Mouse (Mus musculus): ENCODE results near the gene Uba52. TPM values are rescaled to one million over a fixed set of nuclear protein-coding genes. Genes with fewer than 3 reads are reported as not detected.
A peak's percentile ranks its signal among the peaks of the same experiment; 100 is the strongest.
"Not testable (repeated sequence)": the region's sequence is repeated elsewhere in the genome, so short reads cannot be mapped to it uniquely, and the experiment has no call there.

Gene Uba52
- polyA plus RNA-seq, 1 experiment from 2014 or later, result 1,091 TPM

DNA sequence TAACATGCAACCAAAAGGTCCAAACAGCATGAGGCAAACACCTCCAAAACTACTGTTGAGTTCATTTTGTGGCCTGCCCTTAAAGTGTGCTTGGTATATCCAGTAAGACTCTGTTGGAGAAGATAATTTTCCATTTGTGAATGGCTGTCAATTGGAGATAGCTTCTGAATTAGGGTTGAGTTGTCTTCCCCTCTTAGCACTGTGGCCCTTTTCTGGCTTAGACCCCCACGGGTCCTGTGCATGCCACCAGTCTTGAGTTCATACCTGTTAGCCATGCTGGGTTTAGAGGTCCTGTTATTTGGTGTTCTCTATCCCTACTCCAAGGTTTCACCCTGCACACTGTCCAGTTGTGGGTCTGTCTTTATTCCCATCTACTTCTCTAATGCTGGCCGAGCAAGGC lies 1.2 kb upstream of the Uba52 start:
- Histone ChIP-seq H3K36me3 (ENCODE audit: control insufficient read depth, insufficient read depth, low read length) (peaks cover 46% of the 10 kb centered on the region), H3K27me3 (replicated peaks; ENCODE audit: control insufficient read depth, insufficient read depth, low read length) (no peaks in the 10 kb centered on the region), H3K4me3 (ENCODE audit: low read depth, low read length) (no peak overlapping the region), H3K4me1 (ENCODE audit: control insufficient read depth, insufficient read depth, low read length) (peaks cover 7% of the 10 kb centered on the region), H3K9ac (ENCODE audit: low read depth, low read length) (no peak overlapping the region), H3K9me3 (ENCODE audit: control insufficient read depth, low read length) (no peaks in the 10 kb centered on the region), H3K27ac (replicated peaks; ENCODE audit: low read depth, low read length) (no peak overlapping the region), H3K4me2 (ENCODE audit: low read depth, low read length) (0 out of 2 replicates have a peak overlapping the region, but pooled peaks have one; percentile 97)
- DNase-seq (ENCODE audit: low spot score) (no peak), ATAC-seq (ENCODE audit: low read depth) (no peak)
- 91% methylated on average over 2 of the region's 2 CpGs for WGBS

DNA sequence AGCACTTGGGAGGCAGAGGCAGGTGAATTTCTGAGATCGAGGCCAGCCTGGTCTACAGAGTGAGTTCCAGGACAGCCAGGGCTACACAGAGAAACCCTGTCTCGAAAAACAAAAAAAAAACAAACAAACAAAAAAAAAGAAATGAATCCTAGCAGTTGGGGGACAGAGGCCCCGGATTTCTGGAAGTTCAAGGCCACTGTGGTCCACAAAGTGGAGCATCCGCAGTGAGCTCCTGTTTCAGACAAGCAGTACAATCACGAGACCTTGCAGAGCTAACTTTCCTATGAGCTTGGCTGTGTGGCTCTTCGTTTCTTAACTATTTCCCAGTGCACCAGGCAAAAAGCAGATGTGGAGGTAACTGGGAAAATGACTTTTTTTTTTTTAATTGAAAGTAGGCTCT lies 573 bp upstream of the Uba52 start:
- Histone ChIP-seq H3K4me3 (ENCODE audit: low read depth, low read length) (peak overlapping the region; percentile 97), H3K4me2 (ENCODE audit: low read depth, low read length) (peak overlapping the region; percentile 97), H3K36me3 (ENCODE audit: control insufficient read depth, insufficient read depth, low read length) (peaks cover 42% of the 10 kb centered on the region)
- ATAC-seq (ENCODE audit: low read depth); H3K27me3 ChIP-seq (replicated peaks; ENCODE audit: control insufficient read depth, insufficient read depth, low read length); H3K27ac ChIP-seq (replicated peaks; ENCODE audit: low read depth, low read length); H3K9ac ChIP-seq (ENCODE audit: low read depth, low read length); H3K4me1 ChIP-seq (ENCODE audit: control insufficient read depth, insufficient read depth, low read length); DNase-seq (ENCODE audit: low spot score); H3K9me3 ChIP-seq (ENCODE audit: control insufficient read depth, low read length): not testable (repeated sequence)
- 84% methylated on average over 6 of the region's 6 CpGs for WGBS

DNA sequence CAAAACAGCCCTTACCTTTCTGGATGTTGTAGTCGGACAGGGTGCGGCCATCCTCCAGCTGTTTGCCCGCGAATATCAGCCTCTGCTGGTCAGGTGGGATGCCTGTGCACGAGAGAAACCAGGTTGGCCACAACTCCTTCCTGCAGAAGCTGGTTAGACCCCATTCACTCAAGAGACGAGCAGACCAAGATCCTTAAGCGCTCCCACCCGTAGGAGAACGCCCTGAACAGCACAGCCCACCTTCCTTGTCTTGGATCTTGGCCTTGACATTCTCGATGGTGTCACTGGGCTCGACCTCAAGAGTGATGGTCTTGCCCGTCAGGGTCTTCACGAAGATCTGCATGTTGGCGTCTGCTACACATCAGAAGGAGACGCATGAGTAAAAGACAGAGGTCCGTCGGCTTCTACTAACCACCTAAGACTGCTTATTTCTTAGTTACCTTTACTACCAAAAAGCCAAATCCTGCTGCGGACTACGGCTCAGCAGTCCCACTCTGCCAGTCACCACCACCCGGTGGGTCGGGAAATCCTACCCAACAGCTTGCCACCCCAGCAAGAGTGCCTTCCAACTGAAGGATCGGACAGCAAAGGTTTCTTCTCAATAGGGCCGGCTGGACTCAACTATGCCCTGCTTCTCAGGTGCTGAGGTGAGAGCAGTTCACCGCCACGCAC lies 1.2 kb downstream of the Uba52 start:
- DNase-seq (ENCODE audit: low spot score) (no peak), ATAC-seq (ENCODE audit: low read depth) (no peak)
- Histone ChIP-seq H3K9me3 (ENCODE audit: control insufficient read depth, low read length) (no peaks in the 10 kb centered on the region), H3K4me3 (ENCODE audit: low read depth, low read length) (peak overlapping the region; percentile 97), H3K4me1 (ENCODE audit: control insufficient read depth, insufficient read depth, low read length) (peaks cover 22% of the 10 kb centered on the region), H3K27me3 (replicated peaks; ENCODE audit: control insufficient read depth, insufficient read depth, low read length) (no peaks in the 10 kb centered on the region), H3K27ac (replicated peaks; ENCODE audit: low read depth, low read length) (peak overlapping the region; percentile 96), H3K9ac (ENCODE audit: low read depth, low read length) (peak overlapping the region; percentile 99), H3K4me2 (ENCODE audit: low read depth, low read length) (peak overlapping the region; percentile 97), H3K36me3 (ENCODE audit: control insufficient read depth, insufficient read depth, low read length) (peaks cover 33% of the 10 kb centered on the region)
- WGBS, result 8% methylated on average over 25 of the region's 25 CpGs

DNA sequence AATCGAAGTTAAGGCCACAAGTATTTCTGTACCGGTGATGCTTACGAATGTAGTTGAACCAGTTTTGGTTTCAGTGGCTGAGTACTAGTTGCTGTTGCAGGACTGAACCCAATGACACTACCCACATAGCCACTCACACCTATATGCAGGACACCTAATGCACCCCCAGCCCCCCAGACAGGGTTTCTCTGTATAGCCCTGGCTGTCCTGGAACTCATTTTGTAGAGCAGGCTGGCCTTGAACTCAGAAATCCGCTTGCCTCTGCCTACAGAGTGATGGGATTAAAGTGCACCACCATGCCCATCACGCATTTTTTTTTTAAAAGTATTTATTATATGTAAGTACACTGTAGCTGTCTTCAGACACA lies 3.6 kb downstream of the Uba52 start:
- peaks cover 14% of the 10 kb centered on the region for H3K27me3 ChIP-seq (replicated peaks; ENCODE audit: control insufficient read depth, insufficient read depth, low read length)
- H3K27ac ChIP-seq (replicated peaks; ENCODE audit: low read depth, low read length), result peak overlapping the region; percentile 87
- no peak overlapping the region for H3K4me3 ChIP-seq (ENCODE audit: low read depth, low read length)
- H3K36me3 ChIP-seq (ENCODE audit: control insufficient read depth, insufficient read depth, low read length), result peaks cover 31% of the 10 kb centered on the region
- no peak for DNase-seq (ENCODE audit: low spot score)
- H3K4me2 ChIP-seq (ENCODE audit: low read depth, low read length), result peak overlapping the region; percentile 63; the same call in 1 of the 2 replicates
- no peak overlapping the region for H3K9ac ChIP-seq (ENCODE audit: low read depth, low read length)
- no peaks in the 10 kb centered on the region for H3K9me3 ChIP-seq (ENCODE audit: control insufficient read depth, low read length)
- 55% methylated on average over 5 of the region's 5 CpGs for WGBS
- peaks cover 33% of the 10 kb centered on the region for H3K4me1 ChIP-seq (ENCODE audit: control insufficient read depth, insufficient read depth, low read length)
- ATAC-seq (ENCODE audit: low read depth), result no peak

DNA sequence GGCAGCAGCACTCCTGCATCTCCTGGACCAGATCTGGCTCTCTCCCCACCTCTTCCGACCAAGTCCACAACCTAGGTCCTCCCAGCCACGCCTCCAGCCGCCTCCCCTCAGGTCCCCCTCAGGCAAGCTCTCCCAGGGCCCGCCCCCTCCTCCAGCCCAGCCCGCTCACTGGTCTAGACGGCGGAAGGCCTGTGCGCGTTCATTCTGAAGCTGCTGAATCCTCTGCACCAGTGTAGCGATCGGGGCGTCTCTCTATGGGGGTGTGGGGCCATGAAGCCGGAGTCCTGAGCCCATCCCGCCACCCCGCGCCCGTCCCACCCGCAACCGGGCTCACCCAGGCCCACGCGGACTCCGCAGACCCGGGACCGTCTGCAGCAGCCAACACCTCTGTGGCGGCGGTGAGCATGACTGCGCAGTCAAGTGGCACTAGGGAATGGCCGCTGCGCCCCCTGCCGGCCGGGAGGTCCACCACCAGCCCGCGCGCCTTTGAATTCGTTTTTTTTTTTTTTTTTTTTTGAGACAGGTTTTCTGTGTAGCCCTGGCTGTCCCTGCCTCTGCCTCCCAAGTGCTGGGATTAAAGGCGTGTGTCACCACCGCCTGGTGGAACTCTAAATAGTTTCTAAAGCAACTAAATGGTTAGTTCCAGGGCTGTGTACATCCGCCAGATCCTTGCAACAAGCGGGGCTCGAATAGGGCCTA lies 4.1 kb downstream of the Uba52 start, which contains the start of gene Rex1bd:
TSS of gene Rex1bd (minus strand) at position 425 of the 699 bp plus-strand sequence.
- H3K27me3 ChIP-seq (replicated peaks; ENCODE audit: control insufficient read depth, insufficient read depth, low read length), result peaks cover 19% of the 10 kb centered on the region
- H3K4me3 ChIP-seq (ENCODE audit: low read depth, low read length), result peak within 1 kb of the TSS; percentile 59
- peak within 1 kb of the TSS; percentile 81 for H3K9ac ChIP-seq (ENCODE audit: low read depth, low read length)
- peak within 1 kb of the TSS; percentile 87 for H3K27ac ChIP-seq (replicated peaks; ENCODE audit: low read depth, low read length)
- peaks cover 35% of the 10 kb centered on the region for H3K4me1 ChIP-seq (ENCODE audit: control insufficient read depth, insufficient read depth, low read length)
- DNase-seq (ENCODE audit: low spot score) (peak; percentile 97), ATAC-seq (ENCODE audit: low read depth) (peak; percentile 86)
- H3K9me3 ChIP-seq (ENCODE audit: control insufficient read depth, low read length), result no peaks in the 10 kb centered on the region
- peak within 1 kb of the TSS; percentile 63 for H3K4me2 ChIP-seq (ENCODE audit: low read depth, low read length)
- WGBS, result 2% methylated on average over 31 of the region's 40 CpGs
- H3K36me3 ChIP-seq (ENCODE audit: control insufficient read depth, insufficient read depth, low read length), result peaks cover 30% of the 10 kb centered on the region

DNA sequence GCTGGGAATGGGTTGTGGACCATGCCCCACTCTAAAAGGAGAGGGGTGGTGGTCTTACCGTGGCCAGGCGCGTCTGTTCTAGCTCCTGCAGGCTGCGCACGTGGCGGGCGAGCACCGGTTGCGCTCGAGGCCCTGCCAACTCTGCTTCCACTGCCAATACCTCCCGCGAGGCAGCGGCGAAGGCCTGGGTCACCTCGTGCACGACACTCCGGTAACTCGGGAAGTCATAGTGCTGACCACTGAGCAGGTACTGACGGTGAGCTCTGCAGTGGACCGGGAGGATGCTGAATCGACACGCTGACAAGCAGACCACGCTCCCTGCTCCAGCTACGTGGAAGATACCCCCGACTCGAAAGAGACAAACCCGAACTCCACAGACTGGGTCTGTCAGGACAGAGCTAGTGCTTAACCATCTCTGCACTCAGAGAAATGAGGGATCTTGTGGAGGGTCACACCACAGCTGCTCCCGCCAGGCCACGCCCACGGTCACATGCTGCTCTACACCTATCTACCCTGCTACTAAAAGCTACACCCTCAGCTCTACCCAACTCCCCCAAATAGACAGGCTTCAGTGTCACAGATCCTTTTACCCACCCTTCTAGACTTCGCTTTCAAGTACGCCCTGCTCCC lies 4.8 kb downstream of the Uba52 start:
- Histone ChIP-seq H3K4me3 (ENCODE audit: low read depth, low read length) (peak overlapping the region; percentile 59), H3K36me3 (ENCODE audit: control insufficient read depth, insufficient read depth, low read length) (peaks cover 30% of the 10 kb centered on the region), H3K9me3 (ENCODE audit: control insufficient read depth, low read length) (no peaks in the 10 kb centered on the region), H3K9ac (ENCODE audit: low read depth, low read length) (peak overlapping the region; percentile 81), H3K4me2 (ENCODE audit: low read depth, low read length) (peak overlapping the region; percentile 63), H3K4me1 (ENCODE audit: control insufficient read depth, insufficient read depth, low read length) (peaks cover 37% of the 10 kb centered on the region), H3K27ac (replicated peaks; ENCODE audit: low read depth, low read length) (peak overlapping the region; percentile 70; the same call in 1 of the 2 replicates), H3K27me3 (replicated peaks; ENCODE audit: control insufficient read depth, insufficient read depth, low read length) (peaks cover 26% of the 10 kb centered on the region)
- WGBS, result 24% methylated on average over 24 of the region's 32 CpGs
- ATAC-seq (ENCODE audit: low read depth) (peak; percentile 16), DNase-seq (ENCODE audit: low spot score) (no peak)

DNA sequence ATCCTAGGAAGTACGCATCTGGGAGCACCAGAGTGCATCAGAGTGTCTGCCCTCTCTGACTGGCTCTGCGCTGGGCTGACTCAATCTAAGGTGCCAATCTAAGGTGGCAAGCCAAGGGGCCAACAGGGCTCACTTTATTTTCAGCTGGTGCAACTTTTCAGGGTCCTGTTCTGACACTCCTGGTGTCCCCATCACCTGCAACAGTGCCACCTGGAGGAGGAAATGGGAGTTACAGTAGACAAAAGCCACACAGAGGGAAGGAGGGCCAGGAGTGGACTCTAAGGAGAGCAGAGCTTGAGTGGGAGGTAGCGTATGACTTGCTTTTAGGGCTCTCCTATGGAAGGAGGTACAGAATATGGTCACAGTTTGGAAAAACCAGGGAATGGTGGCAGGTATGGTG lies 5.8 kb downstream of the Uba52 start:
- ATAC-seq (ENCODE audit: low read depth), result no peak
- H3K9ac ChIP-seq (ENCODE audit: low read depth, low read length), result no peak overlapping the region
- H3K4me3 ChIP-seq (ENCODE audit: low read depth, low read length), result peak overlapping the region; percentile 59; the same call in 1 of the 2 replicates
- H3K9me3 ChIP-seq (ENCODE audit: control insufficient read depth, low read length), result no peaks in the 10 kb centered on the region
- peaks cover 43% of the 10 kb centered on the region for H3K4me1 ChIP-seq (ENCODE audit: control insufficient read depth, insufficient read depth, low read length)
- 50% methylated on average over 3 of the region's 3 CpGs for WGBS
- peak overlapping the region; percentile 63 for H3K4me2 ChIP-seq (ENCODE audit: low read depth, low read length)
- DNase-seq (ENCODE audit: low spot score), result peak; percentile 68
- H3K27me3 ChIP-seq (replicated peaks; ENCODE audit: control insufficient read depth, insufficient read depth, low read length), result peaks cover 31% of the 10 kb centered on the region
- peaks cover 30% of the 10 kb centered on the region for H3K36me3 ChIP-seq (ENCODE audit: control insufficient read depth, insufficient read depth, low read length)
- peak overlapping the region; percentile 70 for H3K27ac ChIP-seq (replicated peaks; ENCODE audit: low read depth, low read length)

DNA sequence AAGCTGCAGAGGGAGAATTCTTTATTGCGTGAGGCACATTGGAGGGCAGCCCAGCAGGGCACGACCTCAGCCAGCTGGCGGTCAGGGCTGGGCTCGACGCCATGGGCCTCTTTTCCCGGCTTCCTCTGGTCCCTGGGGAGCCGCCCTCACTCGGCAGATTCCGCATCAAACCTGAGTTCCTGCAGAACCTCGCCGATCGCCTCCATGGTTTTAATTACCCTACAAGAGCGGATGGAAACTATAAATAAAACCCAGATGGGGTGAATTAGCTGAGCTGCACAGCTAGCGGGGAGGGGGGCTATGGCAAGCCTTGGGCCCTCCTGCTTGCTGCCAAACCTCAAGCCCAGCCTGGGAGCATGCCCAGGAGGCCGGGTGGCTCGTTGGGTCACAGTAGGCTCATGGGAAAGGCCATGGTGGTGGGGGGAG lies 6.3 kb downstream of the Uba52 start:
- peak overlapping the region; percentile 70 for H3K27ac ChIP-seq (replicated peaks; ENCODE audit: low read depth, low read length)

More for the DNA sequence above, 6.3 kb downstream of the Uba52 start:
- WGBS, result 19% methylated on average over 16 of the region's 16 CpGs
- peaks cover 30% of the 10 kb centered on the region for H3K36me3 ChIP-seq (ENCODE audit: control insufficient read depth, insufficient read depth, low read length)
- H3K4me2 ChIP-seq (ENCODE audit: low read depth, low read length), result peak overlapping the region; percentile 63
- peaks cover 48% of the 10 kb centered on the region for H3K4me1 ChIP-seq (ENCODE audit: control insufficient read depth, insufficient read depth, low read length)
- H3K27me3 ChIP-seq (replicated peaks; ENCODE audit: control insufficient read depth, insufficient read depth, low read length), result peaks cover 31% of the 10 kb centered on the region
- ATAC-seq (ENCODE audit: low read depth), result peak; percentile 20
- DNase-seq (ENCODE audit: low spot score), result peak; percentile 94
- no peak overlapping the region; the same call in 1 of the 2 replicates for H3K4me3 ChIP-seq (ENCODE audit: low read depth, low read length)
- H3K9ac ChIP-seq (ENCODE audit: low read depth, low read length), result no peak overlapping the region
- H3K9me3 ChIP-seq (ENCODE audit: control insufficient read depth, low read length), result no peaks in the 10 kb centered on the region
